Mouse (Mus musculus) liver, embryonic 12.5 days (tissue): ENCODE data around the gene Gprc5d. TPM values are rescaled to one million over a fixed set of nuclear protein-coding genes. Genes with fewer than 3 reads are reported as not detected.

Source experiments
- ATAC-seq: fragments of 200-750 bp; cut with Nextera tagmentation; 2 replicates; pipeline ENCODE4 v1.8.0; 2017; ENCODE audit warnings: moderate number of reproducible peaks, mild to moderate bottlenecking, moderate library complexity
- H3K27ac ChIP-seq: fragments of 300-500 bp; sonication (generic); 2 replicates; pipeline ENCODE4 v1.5.1; 2016; ENCODE audit warnings: mild to moderate bottlenecking
- H3K27me3 ChIP-seq: fragments of 300-500 bp; sonication (generic); replicated peaks from 2 replicates; pipeline ENCODE4 v1.6.1; 2016; ENCODE audit warnings: mild to moderate bottlenecking, moderate library complexity
- H3K36me3 ChIP-seq: fragments of 300-500 bp; sonication (generic); 2 replicates; pipeline ENCODE4 v1.6.1; 2016; ENCODE audit warnings: mild to moderate bottlenecking, moderate library complexity
- H3K4me1 ChIP-seq: fragments of 300-500 bp; sonication (generic); 2 replicates; pipeline ENCODE4 v1.6.1; 2016
- H3K4me2 ChIP-seq: fragments of 300-500 bp; sonication (generic); 2 replicates; pipeline ENCODE4 v1.6.1; 2016; ENCODE audit warnings: mild to moderate bottlenecking, moderate library complexity
- H3K4me3 ChIP-seq: fragments of 300-500 bp; sonication (generic); 2 replicates; pipeline ENCODE4 v1.5.1; 2016; ENCODE audit warnings: mild to moderate bottlenecking, moderate library complexity
- H3K9ac ChIP-seq: fragments of 300-500 bp; sonication (generic); 2 replicates; pipeline ENCODE4 v1.6.1; 2016; ENCODE audit warnings: mild to moderate bottlenecking, moderate library complexity
- H3K9me3 ChIP-seq: fragments of 300-500 bp; sonication (generic); replicated peaks from 2 replicates; pipeline ENCODE4 v1.6.1; 2016; ENCODE audit warnings: mild to moderate bottlenecking, moderate library complexity
- WGBS: fragments of 180-500 bp; shearing (Covaris S2); methylation state at CpG from one replicate; pipeline ENCODE4 v1.1.7; 2016; ENCODE audit not compliant: insufficient replicate concordance; 5-methylcytosine and 5-hydroxymethylcytosine counted together
- polyA plus RNA-seq: library from polyadenylated mRNA; unstranded; fragments of >200 nt; fragmentation: Nextera tagmentation; extraction: Ambion mirVana; gene quantifications from 2 replicates; pipeline ENCODE4 v1.2.1, GENCODE M21; 2016

The Gprc5d gene
- polyA plus RNA-seq: 0.10 TPM in 1 of 2 replicates, not detected in the other

GRCm38 (mm10) chr6:135118183-135118582 is at the start of gene Gprc5d:
TSS of gene Gprc5d (minus strand) at chr6:135118283.
- WGBS: 71% methylated on average over 5 of the region's 5 CpGs
- Histone ChIP-seq H3K27ac (no peak within 1 kb of the TSS), H3K9me3 (no peaks in the 10 kb centered on the region), H3K36me3 (no peaks in the 10 kb centered on the region), H3K4me3 (no peak within 1 kb of the TSS), H3K9ac (no peak within 1 kb of the TSS), H3K27me3 (0 out of 2 replicates have a peak, but pooled peaks cover under 1% of the 10 kb centered on the region), H3K4me1 (no peaks in the 10 kb centered on the region), H3K4me2 (no peak within 1 kb of the TSS)
- ATAC-seq: no peak

GRCm38 (mm10) chr6:135166712-135167111 is 48.6 kb upstream of the Gprc5d start:
- Histone ChIP-seq H3K9ac (peak overlapping the region; percentile 96), H3K36me3 (peaks cover 32% of the 10 kb centered on the region), H3K27ac (peak overlapping the region; percentile 95), H3K27me3 (no peaks in the 10 kb centered on the region), H3K4me3 (peak overlapping the region; percentile 86), H3K9me3 (no peaks in the 10 kb centered on the region), H3K4me2 (peak overlapping the region; percentile 78), H3K4me1 (peaks cover 67% of the 10 kb centered on the region)
- WGBS: 20% methylated on average over 5 of the region's 5 CpGs
- ATAC-seq: peak; percentile 35

- no peak for ATAC-seq
- Histone ChIP-seq H3K4me3 (peak overlapping the region; percentile 86), H3K36me3 (peaks cover 36% of the 10 kb centered on the region), H3K4me2 (peak overlapping the region; percentile 78), H3K9ac (peak overlapping the region; percentile 96), H3K27me3 (no peaks in the 10 kb centered on the region), H3K9me3 (no peaks in the 10 kb centered on the region), H3K27ac (peak overlapping the region; percentile 95), H3K4me1 (peaks cover 72% of the 10 kb centered on the region)
- WGBS: 46% methylated on average over 3 of the region's 3 CpGs
These were observed 48.2 kb upstream of the Gprc5d start for GRCm38 (mm10) chr6:135166262-135166661.

GRCm38 (mm10) chr6:135165706-135166105 is 47.6 kb upstream of the Gprc5d start:
- H3K27me3 ChIP-seq: no peaks in the 10 kb centered on the region
- H3K27ac ChIP-seq: peak overlapping the region; percentile 95
- peaks cover 40% of the 10 kb centered on the region for H3K36me3 ChIP-seq
- H3K9ac ChIP-seq: peak overlapping the region; percentile 96
- peak; percentile 87 for ATAC-seq
- peaks cover 77% of the 10 kb centered on the region for H3K4me1 ChIP-seq
- H3K4me3 ChIP-seq: peak overlapping the region; percentile 86
- peak overlapping the region; percentile 78 for H3K4me2 ChIP-seq
- no peaks in the 10 kb centered on the region for H3K9me3 ChIP-seq
- 33% methylated on average over 2 of the region's 2 CpGs for WGBS

GRCm38 (mm10) chr6:135165191-135165590 is 47.1 kb upstream of the Gprc5d start:
- Histone ChIP-seq H3K27ac (peak overlapping the region; percentile 95), H3K4me1 (peaks cover 82% of the 10 kb centered on the region)

GRCm38 (mm10) chr6:135162861-135163260 is 44.8 kb upstream of the Gprc5d start:
- 0 out of 2 replicates have a peak overlapping the region, but pooled peaks have one; percentile 8 for H3K4me3 ChIP-seq
- WGBS: 30% methylated on average over 4 of the region's 4 CpGs
- peak overlapping the region; percentile 49 for H3K4me2 ChIP-seq
- no peak for ATAC-seq
- peaks cover 90% of the 10 kb centered on the region for H3K4me1 ChIP-seq
- peak overlapping the region; percentile 95 for H3K27ac ChIP-seq
- no peaks in the 10 kb centered on the region for H3K27me3 ChIP-seq
- no peaks in the 10 kb centered on the region for H3K9me3 ChIP-seq
- peak overlapping the region; percentile 55; the same call in 1 of the 2 replicates for H3K9ac ChIP-seq
- peaks cover 60% of the 10 kb centered on the region for H3K36me3 ChIP-seq

More at GRCm38 (mm10) chr6:135165191-135165590, 47.1 kb upstream of the Gprc5d start:
- H3K4me2 ChIP-seq: peak overlapping the region; percentile 78
- H3K27me3 ChIP-seq: no peaks in the 10 kb centered on the region
- H3K36me3 ChIP-seq: peaks cover 46% of the 10 kb centered on the region
- H3K9me3 ChIP-seq: no peaks in the 10 kb centered on the region
- peak overlapping the region; percentile 86 for H3K4me3 ChIP-seq
- 31% methylated on average over 3 of the region's 3 CpGs for WGBS
- peak overlapping the region; percentile 96 for H3K9ac ChIP-seq
- ATAC-seq: no peak

- ATAC-seq: no peak
- Histone ChIP-seq H3K4me1 (peaks cover 96% of the 10 kb centered on the region), H3K4me2 (peak overlapping the region; percentile 49; the same call in 1 of the 2 replicates), H3K4me3 (no peak overlapping the region), H3K9me3 (no peaks in the 10 kb centered on the region), H3K9ac (no peak overlapping the region), H3K36me3 (peaks cover 63% of the 10 kb centered on the region), H3K27ac (peak overlapping the region; percentile 95), H3K27me3 (no peaks in the 10 kb centered on the region)
- 83% methylated on average over 3 of the region's 3 CpGs for WGBS
These were observed 44.2 kb upstream of the Gprc5d start for GRCm38 (mm10) chr6:135162311-135162710.

GRCm38 (mm10) chr6:135161356-135161755 is 43.3 kb upstream of the Gprc5d start:
- Histone ChIP-seq H3K27ac (peak overlapping the region; percentile 33; the same call in 1 of the 2 replicates), H3K36me3 (peaks cover 68% of the 10 kb centered on the region), H3K4me1 (peaks cover 97% of the 10 kb centered on the region), H3K4me3 (no peak overlapping the region), H3K27me3 (no peaks in the 10 kb centered on the region), H3K9ac (peak overlapping the region; percentile 1; the same call in 1 of the 2 replicates), H3K9me3 (no peaks in the 10 kb centered on the region), H3K4me2 (0 out of 2 replicates have a peak overlapping the region, but pooled peaks have one; percentile 8)
- no peak for ATAC-seq
- 47% methylated on average over 4 of the region's 4 CpGs for WGBS

- 68% methylated on average over 4 of the region's 4 CpGs for WGBS
- Histone ChIP-seq H3K27me3 (no peaks in the 10 kb centered on the region), H3K36me3 (peaks cover 74% of the 10 kb centered on the region), H3K4me2 (no peak overlapping the region), H3K9me3 (no peaks in the 10 kb centered on the region), H3K27ac (peak overlapping the region; percentile 41), H3K4me3 (no peak overlapping the region), H3K9ac (0 out of 2 replicates have a peak overlapping the region, but pooled peaks have one; percentile 27), H3K4me1 (peaks cover 70% of the 10 kb centered on the region)
- no peak for ATAC-seq
These were observed 40.4 kb upstream of the Gprc5d start for GRCm38 (mm10) chr6:135158509-135158908.

- ATAC-seq: peak; percentile 34; the same call in 1 of the 2 replicates
- H3K27ac ChIP-seq: no peak overlapping the region
- WGBS: 71% methylated on average over 4 of the region's 4 CpGs
- H3K36me3 ChIP-seq: peaks cover 74% of the 10 kb centered on the region
- H3K4me3 ChIP-seq: no peak overlapping the region
- H3K9me3 ChIP-seq: no peaks in the 10 kb centered on the region
- H3K4me2 ChIP-seq: no peak overlapping the region
- no peaks in the 10 kb centered on the region for H3K27me3 ChIP-seq
- 0 out of 2 replicates have a peak overlapping the region, but pooled peaks have one; percentile 27 for H3K9ac ChIP-seq
- peaks cover 60% of the 10 kb centered on the region for H3K4me1 ChIP-seq
These were observed 39.4 kb upstream of the Gprc5d start for GRCm38 (mm10) chr6:135157496-135157895.

- ATAC-seq: peak; percentile 58
- 41% methylated on average over 8 of the region's 8 CpGs for WGBS
- peaks cover 76% of the 10 kb centered on the region for H3K36me3 ChIP-seq
These were observed 38.5 kb upstream of the Gprc5d start for GRCm38 (mm10) chr6:135156597-135156996.

GRCm38 (mm10) chr6:135153719-135154118 is 35.6 kb upstream of the Gprc5d start:
- peaks cover 78% of the 10 kb centered on the region for H3K36me3 ChIP-seq

More at GRCm38 (mm10) chr6:135156597-135156996, 38.5 kb upstream of the Gprc5d start:
- Histone ChIP-seq H3K27me3 (no peaks in the 10 kb centered on the region), H3K9ac (0 out of 2 replicates have a peak overlapping the region, but pooled peaks have one; percentile 5), H3K9me3 (no peaks in the 10 kb centered on the region), H3K27ac (no peak overlapping the region), H3K4me3 (no peak overlapping the region), H3K4me2 (no peak overlapping the region), H3K4me1 (peaks cover 53% of the 10 kb centered on the region)

More at GRCm38 (mm10) chr6:135153719-135154118, 35.6 kb upstream of the Gprc5d start:
- no peak overlapping the region for H3K4me2 ChIP-seq
- H3K9ac ChIP-seq: no peak overlapping the region
- H3K9me3 ChIP-seq: no peaks in the 10 kb centered on the region
- no peak for ATAC-seq
- H3K27me3 ChIP-seq: no peaks in the 10 kb centered on the region
- H3K27ac ChIP-seq: no peak overlapping the region
- peaks cover 26% of the 10 kb centered on the region for H3K4me1 ChIP-seq
- no peak overlapping the region for H3K4me3 ChIP-seq
- WGBS: 84% methylated on average over 5 of the region's 5 CpGs
